Mouse (Mus musculus) heart, adult 2 months (tissue): ENCODE measurements around the gene Gm2007.
"Not testable (repeated sequence)": the region's sequence is repeated elsewhere in the genome, so short reads cannot be mapped to it uniquely, and the experiment has no call there.

Experiments
- CTCF ChIP-seq: fragments of 200-600 bp; IDR thresholded peaks from 2 replicates; pipeline ENCODE4 v1.8.1; 2022; ENCODE audit warnings: antibody characterized with exemption, mild to moderate bottlenecking, moderate library complexity
- POLR2A ChIP-seq: fragments of 200-500 bp; IDR thresholded peaks from 2 replicates; pipeline ENCODE4 v1.6.1; 2011; ENCODE audit warnings: mild to moderate bottlenecking, low read depth, low read length, control low read depth; ENCODE audit not compliant: insufficient read depth

DNA sequence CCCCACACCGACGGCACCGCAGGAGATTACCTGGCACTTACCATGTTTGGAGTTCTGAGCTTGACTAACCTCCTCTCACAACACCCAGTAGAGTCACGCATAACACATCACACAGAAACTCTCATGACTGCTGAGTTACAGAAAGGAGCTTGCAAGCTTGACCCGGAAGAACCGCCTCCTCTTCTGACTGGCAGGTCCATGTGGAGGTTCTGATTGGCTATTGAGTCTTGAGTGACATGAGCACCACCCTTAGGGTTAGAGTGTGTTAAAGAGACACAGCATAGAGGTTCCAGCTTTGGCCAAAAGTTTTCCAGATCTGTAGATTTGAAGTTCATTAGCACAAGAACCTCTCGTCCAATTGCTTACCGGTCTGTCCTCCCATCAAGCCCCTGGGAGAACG, 37.8 kb upstream of the Gm2007 start, which contains the start of gene Zfp969:
- TF ChIP-seq CTCF, POLR2A: not testable (repeated sequence)
